Mouse (Mus musculus) liver, embryonic 14.5 days (tissue): Measurements from ENCODE around the gene E330009J07Rik. TPM values are rescaled to one million over a fixed set of nuclear protein-coding genes. Genes with fewer than 3 reads are reported as not detected.

ENCODE experiments used
- ATAC-seq: fragments of 200-750 bp; cut with Nextera tagmentation; 2 replicates; pipeline ENCODE4 v1.8.0; 2017; ENCODE audit warnings: moderate number of reproducible peaks, mild to moderate bottlenecking, moderate library complexity; ENCODE audit not compliant: insufficient read depth
- DNase-seq, 3 experiments: peaks; one replicate each; pipeline ENCODE4 v3.0.0-alpha.2; 2012 to 2013; ENCODE audit warnings: low read depth in 3 of 3, low spot score in 3 of 3
- H3K27ac ChIP-seq: fragments of 300-500 bp; sonication (generic); 2 replicates; pipeline ENCODE4 v1.5.1; 2014; ENCODE audit warnings: moderate library complexity, mild to moderate bottlenecking, control low read depth, inconsistent platforms
- H3K27me3 ChIP-seq: fragments of 300-500 bp; sonication (generic); 2 replicates; pipeline ENCODE4 v1.6.1; 2014; ENCODE audit warnings: mild to moderate bottlenecking, low read length, moderate library complexity; ENCODE audit not compliant: control insufficient read depth, insufficient read depth
- H3K36me3 ChIP-seq: fragments of 300-500 bp; sonication (generic); replicated peaks from 2 replicates; pipeline ENCODE4 v1.6.1; 2014; ENCODE audit warnings: low read depth; ENCODE audit not compliant: control insufficient read depth, insufficient read depth
- H3K4me1 ChIP-seq, 2 experiments: fragments of 200-500 bp in 1 of 2; fragments of 300-500 bp in 1 of 2; sonication (generic) in 1 of 2; replicated peaks; 2 replicates each; pipeline ENCODE4 v1.6.1; 2012 to 2014; ENCODE audit warnings: antibody characterized with exemption in 1 of 2, inconsistent platforms in 1 of 2, low read length in 1 of 2; ENCODE audit not compliant: control insufficient read depth in 2 of 2, insufficient read depth in 2 of 2
- H3K4me2 ChIP-seq: fragments of 300-500 bp; sonication (generic); 2 replicates; pipeline ENCODE4 v1.6.1; 2014; ENCODE audit warnings: low read depth, mild to moderate bottlenecking, control low read depth, moderate library complexity
- H3K4me3 ChIP-seq, 2 experiments: fragments of 200-500 bp in 1 of 2; fragments of 300-500 bp in 1 of 2; sonication (generic) in 1 of 2; 2 replicates each; pipeline ENCODE4 v1.5.1; 2012 to 2014; ENCODE audit warnings: low read depth in 2 of 2, low read length in 2 of 2, mild to moderate bottlenecking in 2 of 2, control low read depth in 1 of 2, inconsistent platforms in 1 of 2, moderate library complexity in 1 of 2; ENCODE audit not compliant: insufficient read depth in 1 of 2
- H3K9ac ChIP-seq: fragments of 300-500 bp; sonication (generic); replicated peaks from 2 replicates; pipeline ENCODE4 v1.6.1; 2014; ENCODE audit warnings: mild to moderate bottlenecking, control low read depth, moderate library complexity
- H3K9me3 ChIP-seq: fragments of 300-500 bp; sonication (generic); 2 replicates; pipeline ENCODE4 v1.6.1; 2016; ENCODE audit warnings: low read length, mixed read lengths; ENCODE audit not compliant: control insufficient read depth
- CTCF ChIP-seq: IDR thresholded peaks from 2 replicates; pipeline ENCODE4 v1.5.1; 2016; ENCODE audit warnings: antibody characterized with exemption, low read depth, control low read depth
- EP300 ChIP-seq: IDR thresholded peaks from 2 replicates; pipeline ENCODE4 v1.6.1; 2016; ENCODE audit warnings: antibody characterized with exemption, low read depth
- WGBS: fragments of 180-500 bp; shearing (Covaris S2); extraction: QIAGEN DNeasy Blood & Tissue Kit; methylation state at CpG from one replicate; pipeline ENCODE4 v1.1.7; 2014; ENCODE audit not compliant: insufficient replicate concordance; 5-methylcytosine and 5-hydroxymethylcytosine counted together
- polyA plus RNA-seq, 2 experiments: library from polyadenylated mRNA; depleted of rRNA in 1 of 2; stranded (reverse) in 1 of 2; unstranded in 1 of 2; fragments of >200 nt; fragmentation: Nextera tagmentation in 1 of 2; extraction: Ambion mirVana in 1 of 2; gene quantifications; 2 replicates each; pipeline versions ENCODE4 v1.2.1 to v1.2.3; 2012 to 2014

The E330009J07Rik gene
- polyA plus RNA-seq, 2 experiments: 0.57 to 0.67 TPM

GRCm38 (mm10) chr6:40371031-40371430 is 64.9 kb downstream of the E330009J07Rik start:
- ATAC-seq (no peak), DNase-seq (no peak)
- no peak overlapping the region for H3K27ac ChIP-seq
- WGBS: 75% methylated on average over 6 of the region's 6 CpGs
- TF ChIP-seq EP300: no peak
- no peak for TF ChIP-seq CTCF
- H3K27me3 ChIP-seq: no peaks in the 10 kb centered on the region
- no peaks in the 10 kb centered on the region for H3K36me3 ChIP-seq
- H3K4me2 ChIP-seq: no peak overlapping the region
- H3K9ac ChIP-seq: no peak overlapping the region
- no peaks in the 10 kb centered on the region for H3K4me1 ChIP-seq
- no peak overlapping the region for H3K4me3 ChIP-seq
- no peaks in the 10 kb centered on the region for H3K9me3 ChIP-seq

DNA sequence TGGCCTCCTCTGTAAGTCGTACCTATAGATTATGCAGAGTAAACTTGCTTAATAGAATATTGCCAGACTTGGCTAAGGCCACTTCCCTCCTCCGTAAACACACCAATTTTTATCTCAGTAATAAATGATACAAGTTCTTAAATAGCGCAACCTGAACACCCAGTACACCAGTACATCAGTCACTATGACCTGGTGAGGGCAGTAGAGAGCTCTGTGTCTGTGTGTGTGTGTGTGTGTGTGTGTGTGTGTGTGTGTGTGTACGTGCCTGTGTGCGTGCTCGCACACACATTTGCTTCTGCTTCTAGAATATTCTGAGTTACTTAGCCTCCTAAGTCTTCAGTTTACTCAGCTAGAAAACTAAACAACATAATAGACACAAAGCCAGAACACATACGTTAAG is 82.6 kb downstream of the E330009J07Rik start:
- peaks cover 2% of the 10 kb centered on the region; the same call in 1 of the 2 replicates for H3K36me3 ChIP-seq
- H3K9ac ChIP-seq: no peak overlapping the region
- H3K9me3 ChIP-seq: no peaks in the 10 kb centered on the region
- no peak overlapping the region for H3K27ac ChIP-seq
- H3K4me2 ChIP-seq: no peak overlapping the region
- no peak for ATAC-seq
- no peaks in the 10 kb centered on the region for H3K4me1 ChIP-seq
- DNase-seq: no peak
- no peak overlapping the region for H3K4me3 ChIP-seq
- no peaks in the 10 kb centered on the region for H3K27me3 ChIP-seq
- 78% methylated on average over 7 of the region's 7 CpGs for WGBS
- TF ChIP-seq CTCF (peak; percentile 38; the same call in 1 of the 2 replicates), EP300 (no peak)

Other genes starting within 250 kb of the E330009J07Rik start
- 6.3 and 7.5 TPM in 2 replicates for gene Agk, start 111.0 kb downstream of the E330009J07Rik start, polyA plus RNA-seq (2012; rRNA removed)
- gene Agk, start 111.0 kb downstream of the E330009J07Rik start, polyA plus RNA-seq (2014; fragmentation: Nextera tagmentation; extraction: Ambion mirVana): 12.0 and 12.6 TPM in 2 replicates
- gene Wee2, start 3.0 kb upstream of the E330009J07Rik start, polyA plus RNA-seq (2012; rRNA removed): not detected in 2 replicates
- gene Wee2, start 3.0 kb upstream of the E330009J07Rik start, polyA plus RNA-seq (2014; fragmentation: Nextera tagmentation; extraction: Ambion mirVana): not detected in 2 replicates
- 15.4 and 37.0 TPM in 2 replicates for gene Ssbp1, start 35.2 kb upstream of the E330009J07Rik start, polyA plus RNA-seq (2012; rRNA removed)
- gene Ssbp1, start 35.2 kb upstream of the E330009J07Rik start, polyA plus RNA-seq (2014; fragmentation: Nextera tagmentation; extraction: Ambion mirVana): 68.5 and 75.1 TPM in 2 replicates
- not detected in 2 replicates for gene Tas2r137, start 55.1 kb upstream of the E330009J07Rik start, polyA plus RNA-seq (2012; rRNA removed)
- not detected in 2 replicates for gene Tas2r137, start 55.1 kb upstream of the E330009J07Rik start, polyA plus RNA-seq (2014; fragmentation: Nextera tagmentation; extraction: Ambion mirVana)
- gene Tas2r108, start 57.4 kb upstream of the E330009J07Rik start, polyA plus RNA-seq (2012; rRNA removed): 0.05 TPM in 1 of 2 replicates, not detected in the other
- gene Tas2r108, start 57.4 kb upstream of the E330009J07Rik start, polyA plus RNA-seq (2014; fragmentation: Nextera tagmentation; extraction: Ambion mirVana): 0.14 TPM in 1 of 2 replicates, not detected in the other
- not detected in 2 replicates for gene Prss37, start 83.4 kb upstream of the E330009J07Rik start, polyA plus RNA-seq (2012; rRNA removed)
- not detected in 2 replicates for gene Prss37, start 83.4 kb upstream of the E330009J07Rik start, polyA plus RNA-seq (2014; fragmentation: Nextera tagmentation; extraction: Ambion mirVana)
- gene Olfr461, start 118.9 kb upstream of the E330009J07Rik start, polyA plus RNA-seq (2012; rRNA removed): not detected in 2 replicates
- not detected in 2 replicates for gene Olfr461, start 118.9 kb upstream of the E330009J07Rik start, polyA plus RNA-seq (2014; fragmentation: Nextera tagmentation; extraction: Ambion mirVana)
- gene Olfr460, start 133.4 kb upstream of the E330009J07Rik start, polyA plus RNA-seq (2012; rRNA removed): 0.02 TPM in 1 of 2 replicates, not detected in the other
- not detected in 2 replicates for gene Olfr460, start 133.4 kb upstream of the E330009J07Rik start, polyA plus RNA-seq (2014; fragmentation: Nextera tagmentation; extraction: Ambion mirVana)
- gene Clec5a, start 149.7 kb upstream of the E330009J07Rik start, polyA plus RNA-seq (2012; rRNA removed): 1.5 and 3.0 TPM in 2 replicates
- 5.5 and 8.9 TPM in 2 replicates for gene Clec5a, start 149.7 kb upstream of the E330009J07Rik start, polyA plus RNA-seq (2014; fragmentation: Nextera tagmentation; extraction: Ambion mirVana)
- not detected in 2 replicates for gene Tas2r138, start 177.2 kb upstream of the E330009J07Rik start, polyA plus RNA-seq (2012; rRNA removed)
- not detected in 2 replicates for gene Tas2r138, start 177.2 kb upstream of the E330009J07Rik start, polyA plus RNA-seq (2014; fragmentation: Nextera tagmentation; extraction: Ambion mirVana)
- gene Mgam, start 192.7 kb upstream of the E330009J07Rik start, polyA plus RNA-seq (2012; rRNA removed): 1.3 and 1.4 TPM in 2 replicates
- 2.3 and 3.2 TPM in 2 replicates for gene Mgam, start 192.7 kb upstream of the E330009J07Rik start, polyA plus RNA-seq (2014; fragmentation: Nextera tagmentation; extraction: Ambion mirVana)